Mouse (Mus musculus) c-Kit-positive CD71-positive TER-119-negative erythroid progenitor cells, embryonic 14.5 days (primary cell): ENCODE data around the gene Olfr968.

Experiments used
- DNase-seq: peaks from one replicate; pipeline ENCODE4 v3.0.0-alpha.2; 2013; ENCODE audit warnings: low read depth

The Olfr968 gene

DNA sequence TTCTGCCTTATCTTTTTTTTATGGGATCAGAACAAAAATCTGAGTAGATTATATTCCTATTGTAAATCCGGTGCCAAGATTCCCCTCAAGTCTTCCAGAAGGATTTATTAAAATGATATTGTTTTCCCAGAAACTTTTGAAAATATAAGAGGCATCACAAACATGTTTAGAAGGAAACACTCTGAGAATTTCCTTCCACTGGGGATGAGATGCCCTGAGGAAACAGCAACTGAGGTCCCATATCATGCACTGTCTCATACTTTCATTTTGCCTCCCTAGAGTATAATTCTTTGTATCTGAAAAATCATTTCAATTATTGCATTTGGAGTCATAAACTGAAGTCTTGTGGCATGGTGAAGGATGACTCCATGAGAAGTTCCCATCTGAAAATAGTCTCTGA is at the start of gene Olfr968:
TSS of gene Olfr968 (minus strand) at position 101 of the 400 bp plus-strand sequence.
- DNase-seq: no peak

DNA sequence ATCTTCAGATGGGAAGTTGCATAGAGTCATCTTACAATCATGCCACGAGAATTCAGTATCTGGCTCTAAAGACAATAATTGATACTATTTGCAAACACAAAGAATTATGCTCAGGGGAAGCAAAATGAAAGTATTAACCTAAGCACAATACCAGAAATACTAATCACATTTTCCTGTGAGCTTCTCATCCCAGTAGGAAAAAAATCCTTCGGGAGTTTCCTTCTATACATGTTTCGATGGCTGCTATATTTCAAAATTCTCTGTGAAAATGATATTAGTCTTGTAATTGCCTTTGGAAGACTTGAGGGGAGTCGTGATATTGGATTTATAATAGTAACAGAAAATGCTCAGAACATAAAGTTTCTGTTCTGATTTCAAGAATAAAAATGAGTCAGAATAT is 25.5 kb upstream of the Olfr968 start, which contains the start of gene Olfr970:
TSS of gene Olfr970 (plus strand) at position 301 of the 400 bp plus-strand sequence.
- no peak for DNase-seq

DNA sequence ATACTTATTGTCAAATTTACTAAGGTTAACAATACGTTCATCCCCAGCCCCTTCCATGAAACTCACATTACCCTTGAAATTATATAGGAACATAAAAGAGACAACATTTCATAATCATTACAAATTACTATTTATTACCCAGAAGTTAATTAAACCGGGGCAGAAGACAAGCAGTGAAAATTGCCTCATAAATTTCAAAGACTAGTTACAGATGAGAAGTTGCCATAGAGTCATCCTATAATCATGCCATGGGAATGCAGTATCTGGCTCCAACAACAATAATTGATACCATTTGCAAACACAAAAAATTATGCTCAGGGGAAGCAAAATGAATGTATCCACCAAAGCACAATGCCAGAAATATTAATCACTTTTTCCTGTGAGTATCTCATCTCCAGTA is 7.5 kb upstream of the Olfr968 start, which contains the start of gene Olfr969:
TSS of gene Olfr969 (plus strand) at position 388 of the 400 bp plus-strand sequence.
- DNase-seq: no peak

DNA sequence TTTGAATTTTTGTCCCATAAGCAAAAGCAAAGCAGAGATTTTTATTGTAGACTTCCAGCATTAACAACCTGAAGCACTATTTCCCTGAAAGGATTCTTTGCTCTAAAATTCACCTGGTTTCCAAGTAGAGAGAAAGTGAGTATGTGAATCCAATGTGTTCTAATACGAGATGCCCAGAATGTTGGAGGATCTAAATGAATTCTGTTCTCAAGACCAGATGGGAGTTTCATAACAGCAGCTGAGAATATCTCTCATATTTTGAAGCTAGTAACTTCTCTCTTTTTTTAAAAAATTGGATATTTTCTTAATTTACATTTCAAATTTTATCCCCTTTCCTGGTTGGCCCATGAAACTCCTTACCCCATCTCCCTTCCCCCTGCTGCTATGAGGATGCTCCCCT is 36.6 kb downstream of the Olfr968 start:
- no peak for DNase-seq

DNA sequence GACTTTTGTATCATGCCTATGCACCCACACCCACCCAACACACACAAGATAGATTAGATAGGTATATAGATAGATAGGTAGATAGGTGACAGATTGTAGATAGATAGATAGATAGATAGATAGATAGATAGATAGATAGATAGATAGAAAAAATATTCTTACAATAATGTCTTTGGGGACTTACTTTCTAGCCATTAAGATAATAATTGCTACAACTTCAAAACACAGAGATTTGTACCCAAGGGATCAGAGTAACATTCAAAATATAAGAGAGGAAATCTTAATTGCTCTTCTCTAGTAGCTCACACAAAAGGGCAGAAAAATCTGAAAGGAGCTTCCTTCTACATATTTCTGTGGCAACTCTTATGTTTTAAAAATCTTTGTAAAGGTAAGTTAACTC is 37.1 kb downstream of the Olfr968 start, which contains the start of gene Olfr967:
TSS of gene Olfr967 (plus strand) at position 301 of the 400 bp plus-strand sequence.
- no peak for DNase-seq

DNA sequence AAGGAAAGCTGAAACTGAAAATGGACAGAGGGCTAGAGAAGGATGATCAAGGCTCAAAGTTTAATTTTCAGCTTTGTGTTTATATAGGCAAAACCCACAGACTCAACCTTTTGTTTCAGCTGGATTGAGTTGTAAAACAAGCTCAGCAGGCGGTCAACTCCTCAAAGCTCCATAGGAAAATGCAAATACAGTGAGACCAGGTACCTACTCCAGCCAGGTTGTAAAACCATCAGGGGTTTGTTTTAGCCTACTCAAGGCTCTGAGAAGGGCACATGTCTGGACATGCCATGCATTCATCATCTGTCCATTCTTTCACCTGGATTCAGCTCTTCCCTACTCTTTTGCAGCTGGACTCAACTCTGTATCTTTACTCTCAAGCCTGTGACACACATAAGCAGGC is 42.3 kb downstream of the Olfr968 start:
- DNase-seq: no peak

DNA sequence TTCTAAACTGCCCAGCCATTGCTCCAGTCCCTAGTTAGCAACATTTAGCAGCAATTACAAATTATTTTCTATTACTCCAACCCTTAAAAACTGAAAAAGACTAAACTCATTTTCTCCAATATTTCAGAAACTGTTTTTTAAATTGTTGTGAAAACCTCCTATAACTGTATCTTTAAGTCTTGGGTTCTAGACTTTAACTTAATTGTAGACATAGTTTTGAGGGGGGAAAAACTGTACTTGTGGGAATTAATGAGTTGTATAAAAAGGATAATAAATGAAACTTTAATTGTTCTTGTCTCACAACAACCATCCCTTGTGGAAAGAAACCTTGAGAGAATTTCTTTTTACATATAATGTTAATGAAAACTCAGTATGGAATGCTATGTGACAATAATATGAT is 52.4 kb downstream of the Olfr968 start, which contains the start of gene Olfr150:
TSS of gene Olfr150 (plus strand) at position 301 of the 400 bp plus-strand sequence.
- no peak for DNase-seq
